Mouse (Mus musculus) left cerebral cortex, adult 8-10 months (tissue): ENCODE results near the gene Sprr2h. TPM values are rescaled to one million over a fixed set of nuclear protein-coding genes. Genes with fewer than 3 reads are reported as not detected.

Experiments used
- DNase-seq, 2 experiments: peaks; one replicate each; pipeline ENCODE4 v3.0.0; 2022; ENCODE audit warnings: low spot score in 2 of 2
- total RNA-seq, 4 experiments: library from RNA; stranded (reverse); gene quantifications; 2 replicates each; pipeline ENCODE4 v1.2.4; 2022

The Sprr2h gene
- not detected for total RNA-seq

- no peak for DNase-seq
Measured at GRCm38 (mm10) chr3:92385385-92385784, at the start of gene Sprr2h. Gene Sprr2h (plus strand): TSS chr3:92385685.

GRCm38 (mm10) chr3:92336278-92336677, 49.2 kb upstream of the Sprr2h start:
- DNase-seq = no peak

GRCm38 (mm10) chr3:92338840-92339239, 46.6 kb upstream of the Sprr2h start, which contains the start of gene Sprr2d:
Gene Sprr2d (plus strand): TSS chr3:92339140.
- no peak for DNase-seq

- no peak for DNase-seq
Measured at GRCm38 (mm10) chr3:92351843-92352242, 33.6 kb upstream of the Sprr2h start, which contains the start of gene Sprr2e. Gene Sprr2e (plus strand): TSS chr3:92352143.

- no peak for DNase-seq
Measured at GRCm38 (mm10) chr3:92361619-92362018, 23.9 kb upstream of the Sprr2h start.

GRCm38 (mm10) chr3:92364887-92365286, 20.6 kb upstream of the Sprr2h start, which contains the start of gene Sprr2f:
Gene Sprr2f (plus strand): TSS chr3:92365187.
- no peak for DNase-seq

- DNase-seq = no peak
Measured at GRCm38 (mm10) chr3:92373613-92374012, 11.9 kb upstream of the Sprr2h start.

- DNase-seq = no peak
Measured at GRCm38 (mm10) chr3:92394301-92394700, 8.8 kb downstream of the Sprr2h start.

GRCm38 (mm10) chr3:92407691-92408090, 22.2 kb downstream of the Sprr2h start, which contains the start of gene Sprr2i:
Gene Sprr2i (plus strand): TSS chr3:92407991.
- no peak for DNase-seq

- DNase-seq = no peak
Measured at GRCm38 (mm10) chr3:92417782-92418181, 32.3 kb downstream of the Sprr2h start, which contains the start of gene Sprr2j-ps. Gene Sprr2j-ps (plus strand): TSS chr3:92418082.

- no peak for DNase-seq
Measured at GRCm38 (mm10) chr3:92429323-92429722, 43.8 kb downstream of the Sprr2h start, which contains the start of gene Gm9774. Gene Gm9774 (minus strand): TSS chr3:92429423.

- DNase-seq = no peak
Measured at GRCm38 (mm10) chr3:92432282-92432681, 46.8 kb downstream of the Sprr2h start, which contains the start of gene Sprr2k. Gene Sprr2k (plus strand): TSS chr3:92432582.

Other genes with a start within 250 kb of the Sprr2h start
- not detected for gene Lelp1, start 242.9 kb upstream of the Sprr2h start, total RNA-seq
- gene Sprr2a1, start 169.9 kb upstream of the Sprr2h start, total RNA-seq = not detected
- not detected for gene Sprr2a2, start 169.8 kb upstream of the Sprr2h start, total RNA-seq
- not detected for gene Sprr2a3, start 100.3 kb upstream of the Sprr2h start, total RNA-seq
- not detected for gene Sprr2b, start 69.1 kb upstream of the Sprr2h start, total RNA-seq
- gene Sprr2d, start 46.5 kb upstream of the Sprr2h start, total RNA-seq = not detected
- gene Sprr2e, start 33.5 kb upstream of the Sprr2h start, total RNA-seq = not detected
- gene Sprr2f, start 20.5 kb upstream of the Sprr2h start, total RNA-seq = not detected
- not detected for gene Sprr2i, start 22.3 kb downstream of the Sprr2h start, total RNA-seq
- gene Sprr2j-ps, start 32.4 kb downstream of the Sprr2h start, total RNA-seq = not detected
- gene Gm9774, start 43.7 kb downstream of the Sprr2h start, total RNA-seq = 1 to 10 TPM in 3 of 4 experiments, not detected in 1; 2.3 to 3.3 (median 3.2) TPM
- gene Sprr2k, start 46.9 kb downstream of the Sprr2h start, total RNA-seq = not detected
- gene Sprr1b, start 53.1 kb downstream of the Sprr2h start, total RNA-seq = not detected
- not detected for gene Sprr3, start 73.0 kb downstream of the Sprr2h start, total RNA-seq
- not detected for gene Sprr1a, start 100.2 kb downstream of the Sprr2h start, total RNA-seq
- gene Sprr4, start 114.8 kb downstream of the Sprr2h start, total RNA-seq = not detected
- not detected for gene 2310046K23Rik, start 148.8 kb downstream of the Sprr2h start, total RNA-seq
- gene Ivl, start 188.1 kb downstream of the Sprr2h start, total RNA-seq = not detected
- not detected for gene Smcp, start 203.3 kb downstream of the Sprr2h start, total RNA-seq
- not detected for gene 2210017I01Rik, start 221.8 kb downstream of the Sprr2h start, total RNA-seq
- gene Lce6a, start 236.0 kb downstream of the Sprr2h start, total RNA-seq = not detected